Mouse (Mus musculus): ENCODE measurements around the gene Vmn1r227. TPM values are rescaled to one million over a fixed set of nuclear protein-coding genes. Genes with fewer than 3 reads are reported as not detected.

Gene Vmn1r227
- polyA plus RNA-seq (2014; fragmentation: Nextera tagmentation; extraction: Ambion mirVana): not detected in 2 replicates

DNA sequence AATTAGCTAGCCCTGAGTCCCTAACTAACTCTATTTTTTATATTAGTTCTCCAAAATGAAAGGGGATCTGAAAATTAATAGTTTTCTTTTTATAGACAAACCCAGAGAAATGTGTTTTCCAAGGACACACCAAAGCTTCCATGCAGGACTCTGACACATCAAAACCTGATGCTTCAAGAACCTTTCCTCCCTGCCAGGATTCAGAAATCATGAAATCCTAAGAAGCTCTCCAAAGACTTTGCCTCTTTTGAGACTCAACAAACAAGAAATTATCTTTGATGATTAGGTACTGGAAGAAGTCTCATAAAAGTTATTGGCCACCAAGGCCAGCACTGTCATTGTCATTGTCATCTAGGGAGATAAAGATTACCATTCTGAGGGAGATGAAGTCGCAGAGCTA is at the start of gene Vmn1r227:
Gene Vmn1r227 (plus strand): TSS at position 301 of the 400 bp plus-strand sequence.
- DNase-seq (ENCODE audit: low spot score): no peak
- 55% methylated on average over 1 of the region's 1 CpGs for WGBS
- Histone ChIP-seq H3K4me1 (ENCODE audit: control insufficient read depth, insufficient read depth, low read length) (no peaks in the 10 kb centered on the region), H3K36me3 (ENCODE audit: control insufficient read depth, insufficient read depth, low read length) (no peaks in the 10 kb centered on the region), H3K27ac (ENCODE audit: low read depth, low read length) (no peak within 1 kb of the TSS), H3K9me3 (ENCODE audit: control insufficient read depth, low read length) (no peaks in the 10 kb centered on the region), H3K4me2 (ENCODE audit: low read depth) (no peak within 1 kb of the TSS), H3K27me3 (ENCODE audit: control insufficient read depth, insufficient read depth, low read length) (no peaks in the 10 kb centered on the region), H3K9ac (ENCODE audit: low read length) (no peak within 1 kb of the TSS), H3K4me3 (ENCODE audit: low read depth, low read length) (no peak within 1 kb of the TSS)
- ATAC-seq (ENCODE audit: insufficient read depth, low FRiP score, low TSS enrichment): no peak

DNA sequence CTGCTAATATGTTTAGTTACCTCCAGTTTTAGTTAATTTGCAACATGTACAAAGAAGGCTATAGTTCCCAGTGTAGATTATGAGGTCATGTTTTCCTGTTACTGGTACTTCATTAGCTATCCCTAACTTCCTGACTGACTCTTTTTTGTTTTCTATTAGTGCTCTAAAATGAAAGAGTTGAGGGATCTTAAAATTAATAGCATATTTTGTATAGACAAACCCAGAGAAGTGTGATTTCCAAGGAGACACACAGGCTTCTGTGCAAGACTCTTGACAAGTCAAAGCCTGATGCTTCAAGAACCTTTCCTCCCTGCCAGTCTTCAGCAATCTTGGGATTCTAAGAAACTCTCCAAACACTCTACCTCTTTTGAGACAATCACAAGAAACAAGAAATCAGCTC is 47.1 kb upstream of the Vmn1r227 start, which contains the start of gene Vmn1r226:
Gene Vmn1r226 (plus strand): TSS at position 301 of the 400 bp plus-strand sequence.
- no peaks in the 10 kb centered on the region for H3K36me3 ChIP-seq (ENCODE audit: control insufficient read depth, insufficient read depth, low read length)
- DNase-seq (ENCODE audit: low spot score) (no peak), ATAC-seq (ENCODE audit: insufficient read depth, low FRiP score, low TSS enrichment) (no peak)
- H3K9ac ChIP-seq (ENCODE audit: low read length): no peak within 1 kb of the TSS
- peaks cover 8% of the 10 kb centered on the region; the same call in 1 of the 2 replicates for H3K9me3 ChIP-seq (ENCODE audit: control insufficient read depth, low read length)
- no peak within 1 kb of the TSS for H3K4me2 ChIP-seq (ENCODE audit: low read depth)
- H3K4me1 ChIP-seq (ENCODE audit: control insufficient read depth, insufficient read depth, low read length): no peaks in the 10 kb centered on the region
- no peaks in the 10 kb centered on the region for H3K27me3 ChIP-seq (ENCODE audit: control insufficient read depth, insufficient read depth, low read length)
- H3K27ac ChIP-seq (ENCODE audit: low read depth, low read length): no peak within 1 kb of the TSS
- no peak within 1 kb of the TSS for H3K4me3 ChIP-seq (ENCODE audit: low read depth, low read length)

DNA sequence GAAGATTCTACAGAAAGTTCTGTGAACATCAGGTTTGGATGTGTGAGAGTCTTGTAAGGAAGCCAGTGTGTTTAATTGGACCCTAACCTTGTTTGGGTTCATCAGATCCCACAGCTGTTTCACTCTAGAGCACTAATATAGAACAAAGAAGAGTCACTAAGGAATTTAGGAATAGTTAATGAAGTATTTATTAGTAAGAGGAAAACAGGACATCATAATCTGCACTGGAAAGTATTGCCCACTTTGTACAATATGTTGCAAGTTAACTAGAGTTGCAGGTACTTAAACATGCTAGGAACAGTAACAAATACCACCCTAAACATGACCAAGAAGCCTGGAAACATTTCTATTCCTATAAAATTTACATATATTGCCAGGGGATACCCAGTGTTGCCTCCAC is 56.4 kb downstream of the Vmn1r227 start, which contains the start of gene Vmn1r228:
Gene Vmn1r228 (minus strand): TSS at position 101 of the 400 bp plus-strand sequence.
- Histone ChIP-seq H3K4me3 (ENCODE audit: low read depth, low read length) (no peak within 1 kb of the TSS), H3K4me2 (ENCODE audit: low read depth) (no peak within 1 kb of the TSS), H3K9ac (ENCODE audit: low read length) (no peak within 1 kb of the TSS), H3K9me3 (ENCODE audit: control insufficient read depth, low read length) (no peaks in the 10 kb centered on the region), H3K27me3 (ENCODE audit: control insufficient read depth, insufficient read depth, low read length) (no peaks in the 10 kb centered on the region), H3K27ac (ENCODE audit: low read depth, low read length) (no peak within 1 kb of the TSS), H3K36me3 (ENCODE audit: control insufficient read depth, insufficient read depth, low read length) (no peaks in the 10 kb centered on the region), H3K4me1 (ENCODE audit: control insufficient read depth, insufficient read depth, low read length) (no peaks in the 10 kb centered on the region)
- DNase-seq (ENCODE audit: low spot score) (no peak), ATAC-seq (ENCODE audit: insufficient read depth, low FRiP score, low TSS enrichment) (no peak)

Other genes starting within 250 kb of the Vmn1r227 start
- not detected in 2 replicates for gene Vmn2r108, start 248.5 kb upstream of the Vmn1r227 start, polyA plus RNA-seq (2014; fragmentation: Nextera tagmentation; extraction: Ambion mirVana)
- gene Vmn1r225, start 231.7 kb upstream of the Vmn1r227 start, polyA plus RNA-seq (2014; fragmentation: Nextera tagmentation; extraction: Ambion mirVana): not detected in 2 replicates
- gene Vmn2r109, start 165.1 kb upstream of the Vmn1r227 start, polyA plus RNA-seq (2014; fragmentation: Nextera tagmentation; extraction: Ambion mirVana): not detected in 2 replicates
- 0.04 and 0.05 TPM in 2 replicates for gene Vmn2r110, start 133.4 kb upstream of the Vmn1r227 start, polyA plus RNA-seq (2014; fragmentation: Nextera tagmentation; extraction: Ambion mirVana)
- not detected in 2 replicates for gene Fpr-rs3, start 105.0 kb upstream of the Vmn1r227 start, polyA plus RNA-seq (2014; fragmentation: Nextera tagmentation; extraction: Ambion mirVana)
- gene Vmn1r226, start 47.0 kb upstream of the Vmn1r227 start, polyA plus RNA-seq (2014; fragmentation: Nextera tagmentation; extraction: Ambion mirVana): not detected in 2 replicates
- not detected in 2 replicates for gene Vmn1r228, start 56.3 kb downstream of the Vmn1r227 start, polyA plus RNA-seq (2014; fragmentation: Nextera tagmentation; extraction: Ambion mirVana)
- not detected in 2 replicates for gene Vmn1r229, start 81.7 kb downstream of the Vmn1r227 start, polyA plus RNA-seq (2014; fragmentation: Nextera tagmentation; extraction: Ambion mirVana)
- gene Vmn1r230, start 110.6 kb downstream of the Vmn1r227 start, polyA plus RNA-seq (2014; fragmentation: Nextera tagmentation; extraction: Ambion mirVana): not detected in 2 replicates
- not detected in 2 replicates for gene Vmn1r231, start 175.2 kb downstream of the Vmn1r227 start, polyA plus RNA-seq (2014; fragmentation: Nextera tagmentation; extraction: Ambion mirVana)
- gene Vmn1r232, start 189.9 kb downstream of the Vmn1r227 start, polyA plus RNA-seq (2014; fragmentation: Nextera tagmentation; extraction: Ambion mirVana): not detected in 2 replicates
- 558 and 601 TPM in 2 replicates for gene Ppp2r1a, start 215.5 kb downstream of the Vmn1r227 start, polyA plus RNA-seq (2014; fragmentation: Nextera tagmentation; extraction: Ambion mirVana)